Mouse (Mus musculus) hindbrain, embryonic 12.5 days (tissue): ENCODE data around the gene Knop1. TPM values are rescaled to one million over a fixed set of nuclear protein-coding genes. Genes with fewer than 3 reads are reported as not detected.

Experiments used
- ATAC-seq: fragments of 200-750 bp; cut with Nextera tagmentation; 2 replicates; pipeline ENCODE4 v1.8.0; 2017; ENCODE audit warnings: moderate TSS enrichment; ENCODE audit not compliant: low FRiP score
- H3K27ac ChIP-seq: fragments of 300-500 bp; sonication (generic); 2 replicates; pipeline ENCODE4 v1.5.1; 2016; ENCODE audit warnings: mild to moderate bottlenecking
- H3K27me3 ChIP-seq: fragments of 300-500 bp; sonication (generic); 2 replicates; pipeline ENCODE4 v1.6.1; 2016; ENCODE audit warnings: mild to moderate bottlenecking
- H3K36me3 ChIP-seq: fragments of 300-500 bp; sonication (generic); 2 replicates; pipeline ENCODE4 v1.6.1; 2016; ENCODE audit warnings: mild to moderate bottlenecking
- H3K4me1 ChIP-seq: fragments of 300-500 bp; sonication (generic); 2 replicates; pipeline ENCODE4 v1.6.1; 2016
- H3K4me2 ChIP-seq: fragments of 300-500 bp; sonication (generic); replicated peaks from 2 replicates; pipeline ENCODE4 v1.6.1; 2016; ENCODE audit warnings: mild to moderate bottlenecking
- H3K4me3 ChIP-seq: fragments of 300-500 bp; sonication (generic); 2 replicates; pipeline ENCODE4 v1.5.1; 2016; ENCODE audit warnings: mild to moderate bottlenecking
- H3K9ac ChIP-seq: fragments of 300-500 bp; sonication (generic); 2 replicates; pipeline ENCODE4 v1.6.1; 2016; ENCODE audit warnings: mild to moderate bottlenecking, moderate library complexity
- H3K9me3 ChIP-seq: fragments of 300-500 bp; sonication (generic); replicated peaks from 2 replicates; pipeline ENCODE4 v1.6.1; 2016; ENCODE audit warnings: mild to moderate bottlenecking
- WGBS: fragments of 180-500 bp; shearing (Covaris S2); methylation state at CpG from one replicate; pipeline ENCODE4 v1.1.7; 2016; 5-methylcytosine and 5-hydroxymethylcytosine counted together
- polyA plus RNA-seq: library from polyadenylated mRNA; unstranded; fragments of >200 nt; fragmentation: Nextera tagmentation; extraction: Ambion mirVana; gene quantifications from 2 replicates; pipeline ENCODE4 v1.2.1, GENCODE M21; 2016

Gene Knop1
- polyA plus RNA-seq, 1 experiment from 2014 or later, result 108 TPM

- H3K4me3 ChIP-seq, result no peak overlapping the region
- H3K4me1 ChIP-seq, result peaks cover 7% of the 10 kb centered on the region; the same call in 1 of the 2 replicates
- H3K9me3 ChIP-seq, result no peaks in the 10 kb centered on the region
- no peak overlapping the region for H3K9ac ChIP-seq
- no peaks in the 10 kb centered on the region for H3K27me3 ChIP-seq
- H3K27ac ChIP-seq, result no peak overlapping the region
- peaks cover 37% of the 10 kb centered on the region for H3K36me3 ChIP-seq
- H3K4me2 ChIP-seq, result no peak overlapping the region
- no peak for ATAC-seq
- 88% methylated on average over 12 of the region's 12 CpGs for WGBS
These were observed 44.5 kb downstream of the Knop1 start for GRCm38 (mm10) chr7:118811407-118812106.

- peaks cover 28% of the 10 kb centered on the region for H3K36me3 ChIP-seq
- no peak overlapping the region for H3K4me2 ChIP-seq
- no peaks in the 10 kb centered on the region for H3K9me3 ChIP-seq
- H3K27ac ChIP-seq, result no peak overlapping the region
- no peak overlapping the region for H3K9ac ChIP-seq
- WGBS, result 92% methylated on average over 8 of the region's 8 CpGs
- peaks cover 7% of the 10 kb centered on the region; the same call in 1 of the 2 replicates for H3K4me1 ChIP-seq
- H3K4me3 ChIP-seq, result no peak overlapping the region
- ATAC-seq, result no peak
- no peaks in the 10 kb centered on the region for H3K27me3 ChIP-seq
These were observed 48.2 kb downstream of the Knop1 start for GRCm38 (mm10) chr7:118807899-118808298.

- Histone ChIP-seq H3K27ac (no peak overlapping the region), H3K4me3 (no peak overlapping the region), H3K9me3 (no peaks in the 10 kb centered on the region), H3K27me3 (no peaks in the 10 kb centered on the region), H3K9ac (no peak overlapping the region), H3K36me3 (peaks cover 34% of the 10 kb centered on the region), H3K4me1 (peaks cover 7% of the 10 kb centered on the region; the same call in 1 of the 2 replicates), H3K4me2 (no peak overlapping the region)
- no peak for ATAC-seq
- 68% methylated on average over 16 of the region's 16 CpGs for WGBS
These were observed 49.2 kb downstream of the Knop1 start for GRCm38 (mm10) chr7:118806631-118807411.

GRCm38 (mm10) chr7:118803425-118803824, 52.6 kb downstream of the Knop1 start:
- 93% methylated on average over 8 of the region's 8 CpGs for WGBS
- Histone ChIP-seq H3K27ac (no peak overlapping the region), H3K4me1 (peaks cover 7% of the 10 kb centered on the region; the same call in 1 of the 2 replicates), H3K27me3 (no peaks in the 10 kb centered on the region), H3K9me3 (no peaks in the 10 kb centered on the region), H3K4me2 (no peak overlapping the region), H3K4me3 (no peak overlapping the region), H3K36me3 (peaks cover 51% of the 10 kb centered on the region), H3K9ac (no peak overlapping the region)
- no peak for ATAC-seq

- WGBS, result 95% methylated on average over 3 of the region's 3 CpGs
- Histone ChIP-seq H3K27me3 (no peaks in the 10 kb centered on the region), H3K9ac (no peak overlapping the region), H3K4me2 (no peak overlapping the region), H3K4me1 (peaks cover 2% of the 10 kb centered on the region; the same call in 1 of the 2 replicates), H3K9me3 (no peaks in the 10 kb centered on the region), H3K36me3 (peaks cover 66% of the 10 kb centered on the region), H3K27ac (no peak overlapping the region), H3K4me3 (no peak overlapping the region)
- no peak for ATAC-seq
These were observed 54.3 kb downstream of the Knop1 start for GRCm38 (mm10) chr7:118801791-118802190.

- Histone ChIP-seq H3K9me3 (no peaks in the 10 kb centered on the region), H3K4me3 (no peak overlapping the region), H3K4me2 (no peak overlapping the region), H3K9ac (no peak overlapping the region), H3K4me1 (no peaks in the 10 kb centered on the region), H3K27me3 (no peaks in the 10 kb centered on the region), H3K27ac (no peak overlapping the region), H3K36me3 (peaks cover 71% of the 10 kb centered on the region)
- WGBS, result 91% methylated on average over 15 of the region's 15 CpGs
- no peak for ATAC-seq
These were observed 55.8 kb downstream of the Knop1 start for GRCm38 (mm10) chr7:118800112-118800734.

GRCm38 (mm10) chr7:118798105-118798570, 57.9 kb downstream of the Knop1 start:
- Histone ChIP-seq H3K4me2 (no peak overlapping the region), H3K9me3 (no peaks in the 10 kb centered on the region), H3K36me3 (peaks cover 75% of the 10 kb centered on the region), H3K4me1 (no peaks in the 10 kb centered on the region), H3K27me3 (no peaks in the 10 kb centered on the region), H3K27ac (no peak overlapping the region), H3K9ac (no peak overlapping the region), H3K4me3 (no peak overlapping the region)
- ATAC-seq, result no peak
- 91% methylated on average over 6 of the region's 6 CpGs for WGBS

GRCm38 (mm10) chr7:118797600-118797999, 58.5 kb downstream of the Knop1 start:
- WGBS, result 78% methylated on average over 7 of the region's 7 CpGs

GRCm38 (mm10) chr7:118796838-118797237, 59.2 kb downstream of the Knop1 start:
- WGBS, result 93% methylated on average over 9 of the region's 9 CpGs
- H3K4me3 ChIP-seq, result no peak overlapping the region
- peaks cover 75% of the 10 kb centered on the region for H3K36me3 ChIP-seq
- H3K9me3 ChIP-seq, result no peaks in the 10 kb centered on the region
- H3K4me1 ChIP-seq, result no peaks in the 10 kb centered on the region
- no peak for ATAC-seq
- H3K27me3 ChIP-seq, result no peaks in the 10 kb centered on the region
- no peak overlapping the region for H3K4me2 ChIP-seq
- no peak overlapping the region for H3K27ac ChIP-seq
- H3K9ac ChIP-seq, result no peak overlapping the region

More at GRCm38 (mm10) chr7:118797600-118797999, 58.5 kb downstream of the Knop1 start:
- Histone ChIP-seq H3K36me3 (peaks cover 76% of the 10 kb centered on the region), H3K27ac (no peak overlapping the region), H3K27me3 (no peaks in the 10 kb centered on the region), H3K4me2 (no peak overlapping the region), H3K9me3 (no peaks in the 10 kb centered on the region), H3K4me3 (no peak overlapping the region), H3K9ac (no peak overlapping the region), H3K4me1 (no peaks in the 10 kb centered on the region)
- ATAC-seq, result no peak

- Histone ChIP-seq H3K27ac (no peak overlapping the region), H3K4me3 (no peak overlapping the region), H3K27me3 (no peaks in the 10 kb centered on the region), H3K9me3 (no peaks in the 10 kb centered on the region), H3K4me1 (no peaks in the 10 kb centered on the region), H3K9ac (no peak overlapping the region), H3K36me3 (peaks cover 78% of the 10 kb centered on the region), H3K4me2 (no peak overlapping the region)
- 94% methylated on average over 8 of the region's 8 CpGs for WGBS
- no peak for ATAC-seq
These were observed 60.3 kb downstream of the Knop1 start for GRCm38 (mm10) chr7:118795779-118796178.

- Histone ChIP-seq H3K9ac (no peak overlapping the region), H3K4me1 (no peaks in the 10 kb centered on the region), H3K9me3 (no peaks in the 10 kb centered on the region), H3K4me3 (no peak overlapping the region), H3K27me3 (no peaks in the 10 kb centered on the region), H3K27ac (no peak overlapping the region), H3K36me3 (peaks cover 75% of the 10 kb centered on the region), H3K4me2 (no peak overlapping the region)
- no peak for ATAC-seq
- WGBS, result 87% methylated on average over 8 of the region's 8 CpGs
These were observed 62.2 kb downstream of the Knop1 start for GRCm38 (mm10) chr7:118793899-118794298.
